Mouse (Mus musculus): Measurements from ENCODE around the gene Tcea3. TPM values are rescaled to one million over a fixed set of nuclear protein-coding genes. Genes with fewer than 3 reads are reported as not detected.

Gene Tcea3
- polyA plus RNA-seq, 1 experiment from 2014 or later, result 29.1 TPM

GRCm38 (mm10) chr4:136242728-136243127, 4.8 kb upstream of the Tcea3 start:
- 81% methylated on average over 7 of the region's 7 CpGs for WGBS
- Histone ChIP-seq H3K4me1 (ENCODE audit: control insufficient read depth, insufficient read depth, low read length) (peaks cover 18% of the 10 kb centered on the region), H3K4me2 (ENCODE audit: low read depth, low read length) (no peak overlapping the region), H3K4me3 (replicated peaks; ENCODE audit: low read length) (no peak overlapping the region), H3K9me3 (replicated peaks; ENCODE audit: control insufficient read depth, low read length) (no peaks in the 10 kb centered on the region), H3K9ac (ENCODE audit: low read length) (no peak overlapping the region), H3K27me3 (ENCODE audit: control insufficient read depth, insufficient read depth, low read length) (peaks cover 8% of the 10 kb centered on the region), H3K27ac (ENCODE audit: low read length) (no peak overlapping the region), H3K36me3 (ENCODE audit: control insufficient read depth, insufficient read depth, low read length) (0 out of 2 replicates have a peak, but pooled peaks cover 3% of the 10 kb centered on the region)
- no peak for ATAC-seq (ENCODE audit: insufficient read depth, low FRiP score)

DNA sequence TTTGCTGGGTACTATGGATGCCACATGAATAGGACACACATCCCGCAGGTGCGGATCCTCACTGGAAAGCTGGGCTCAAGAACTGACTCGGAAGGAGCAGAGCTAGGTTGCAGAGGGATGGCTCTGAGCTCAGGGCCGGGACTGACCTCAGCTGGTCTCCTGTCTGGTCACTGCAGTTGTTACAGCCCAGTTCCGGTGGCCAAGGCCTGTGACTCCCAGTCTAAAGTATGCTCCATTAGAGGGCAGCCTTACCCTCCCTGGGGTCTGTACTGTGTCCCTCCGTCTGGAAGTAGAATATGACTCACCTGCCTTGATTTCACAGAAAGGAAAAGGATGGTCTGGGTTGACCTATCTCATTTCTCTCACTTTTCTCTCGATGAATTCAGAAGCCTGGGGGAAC, 3.3 kb upstream of the Tcea3 start:
- no peak overlapping the region for H3K4me2 ChIP-seq (ENCODE audit: low read depth, low read length)
- no peak overlapping the region for H3K4me3 ChIP-seq (replicated peaks; ENCODE audit: low read length)
- H3K4me1 ChIP-seq (ENCODE audit: control insufficient read depth, insufficient read depth, low read length), result peaks cover 30% of the 10 kb centered on the region
- ATAC-seq (ENCODE audit: insufficient read depth, low FRiP score), result no peak
- H3K36me3 ChIP-seq (ENCODE audit: control insufficient read depth, insufficient read depth, low read length), result 0 out of 2 replicates have a peak, but pooled peaks cover 3% of the 10 kb centered on the region
- H3K27me3 ChIP-seq (ENCODE audit: control insufficient read depth, insufficient read depth, low read length), result peaks cover 17% of the 10 kb centered on the region
- H3K9ac ChIP-seq (ENCODE audit: low read length), result no peak overlapping the region
- no peak overlapping the region for H3K27ac ChIP-seq (ENCODE audit: low read length)
- no peaks in the 10 kb centered on the region for H3K9me3 ChIP-seq (replicated peaks; ENCODE audit: control insufficient read depth, low read length)
- 67% methylated on average over 7 of the region's 7 CpGs for WGBS

DNA sequence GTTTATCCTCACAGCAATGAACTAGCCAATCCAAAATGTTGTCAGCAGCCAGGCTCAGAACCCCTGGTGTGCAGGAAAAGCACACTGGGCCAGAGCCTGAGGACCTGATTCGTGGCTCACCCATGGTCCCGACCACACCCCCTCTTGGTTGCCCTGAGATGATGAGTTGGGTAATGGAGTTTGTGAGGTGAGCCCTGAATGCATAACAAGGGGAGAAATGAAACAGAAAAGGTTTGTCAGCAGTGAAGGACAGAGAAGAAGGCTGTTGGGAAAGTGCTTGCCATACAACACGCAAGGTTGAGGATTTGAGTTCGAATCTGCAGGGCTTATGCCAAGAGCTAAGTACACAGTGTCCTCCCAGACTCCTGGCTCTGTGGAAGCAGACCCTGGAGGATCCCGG, 1.8 kb upstream of the Tcea3 start:
- no peak for ATAC-seq (ENCODE audit: insufficient read depth, low FRiP score)
- peaks cover 40% of the 10 kb centered on the region for H3K4me1 ChIP-seq (ENCODE audit: control insufficient read depth, insufficient read depth, low read length)
- no peaks in the 10 kb centered on the region for H3K9me3 ChIP-seq (replicated peaks; ENCODE audit: control insufficient read depth, low read length)
- H3K9ac ChIP-seq (ENCODE audit: low read length), result no peak overlapping the region
- H3K4me3 ChIP-seq (replicated peaks; ENCODE audit: low read length), result no peak overlapping the region
- H3K36me3 ChIP-seq (ENCODE audit: control insufficient read depth, insufficient read depth, low read length), result 0 out of 2 replicates have a peak, but pooled peaks cover 3% of the 10 kb centered on the region
- WGBS, result 58% methylated on average over 5 of the region's 5 CpGs
- no peak overlapping the region for H3K27ac ChIP-seq (ENCODE audit: low read length)
- H3K4me2 ChIP-seq (ENCODE audit: low read depth, low read length), result no peak overlapping the region
- peaks cover 17% of the 10 kb centered on the region for H3K27me3 ChIP-seq (ENCODE audit: control insufficient read depth, insufficient read depth, low read length)

DNA sequence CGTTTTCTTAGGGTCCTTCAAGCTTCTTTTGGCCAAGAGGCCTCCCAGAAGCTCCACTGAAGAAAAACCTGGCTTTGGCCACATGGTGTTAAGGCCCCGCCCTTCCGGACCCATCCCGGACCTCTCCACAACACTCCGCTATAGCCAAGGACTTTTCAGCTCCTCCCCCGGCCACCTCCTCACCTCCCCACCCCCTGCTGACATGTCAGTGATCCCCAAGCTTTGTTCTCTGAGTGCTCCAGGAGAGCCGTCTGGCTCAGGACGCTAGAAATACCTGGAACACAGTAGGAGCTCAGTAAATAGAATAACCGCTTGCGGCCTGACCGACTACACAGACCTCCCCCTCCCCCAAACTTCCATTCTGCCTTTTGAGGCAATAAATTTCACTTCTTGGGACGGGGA, 960 bp upstream of the Tcea3 start:
- Histone ChIP-seq H3K27me3 (ENCODE audit: control insufficient read depth, insufficient read depth, low read length) (peaks cover 17% of the 10 kb centered on the region), H3K9me3 (replicated peaks; ENCODE audit: control insufficient read depth, low read length) (no peaks in the 10 kb centered on the region), H3K4me3 (replicated peaks; ENCODE audit: low read length) (no peak overlapping the region; the same call in 1 of the 2 replicates), H3K9ac (ENCODE audit: low read length) (peak overlapping the region; percentile 39; the same call in 1 of the 2 replicates), H3K4me2 (ENCODE audit: low read depth, low read length) (peak overlapping the region; percentile 91), H3K27ac (ENCODE audit: low read length) (no peak overlapping the region), H3K4me1 (ENCODE audit: control insufficient read depth, insufficient read depth, low read length) (peaks cover 40% of the 10 kb centered on the region), H3K36me3 (ENCODE audit: control insufficient read depth, insufficient read depth, low read length) (0 out of 2 replicates have a peak, but pooled peaks cover 3% of the 10 kb centered on the region)
- WGBS, result 7% methylated on average over 12 of the region's 12 CpGs
- no peak for ATAC-seq (ENCODE audit: insufficient read depth, low FRiP score)

- H3K9ac ChIP-seq (ENCODE audit: low read length), result peak overlapping the region; percentile 73
- no peak overlapping the region for H3K27ac ChIP-seq (ENCODE audit: low read length)
- peaks cover 17% of the 10 kb centered on the region for H3K27me3 ChIP-seq (ENCODE audit: control insufficient read depth, insufficient read depth, low read length)
- WGBS, result 7% methylated on average over 14 of the region's 14 CpGs
- H3K36me3 ChIP-seq (ENCODE audit: control insufficient read depth, insufficient read depth, low read length), result 0 out of 2 replicates have a peak, but pooled peaks cover 3% of the 10 kb centered on the region
- peak overlapping the region; percentile 91 for H3K4me2 ChIP-seq (ENCODE audit: low read depth, low read length)
- no peak for ATAC-seq (ENCODE audit: insufficient read depth, low FRiP score)
- H3K4me1 ChIP-seq (ENCODE audit: control insufficient read depth, insufficient read depth, low read length), result peaks cover 40% of the 10 kb centered on the region
- peak overlapping the region; percentile 59 for H3K4me3 ChIP-seq (replicated peaks; ENCODE audit: low read length)
- H3K9me3 ChIP-seq (replicated peaks; ENCODE audit: control insufficient read depth, low read length), result no peaks in the 10 kb centered on the region
Measured at GRCm38 (mm10) chr4:136247386-136247728, 172 bp upstream of the Tcea3 start.

- Histone ChIP-seq H3K9ac (ENCODE audit: low read length) (peak overlapping the region; percentile 73), H3K27me3 (ENCODE audit: control insufficient read depth, insufficient read depth, low read length) (peaks cover 17% of the 10 kb centered on the region), H3K4me1 (ENCODE audit: control insufficient read depth, insufficient read depth, low read length) (peaks cover 40% of the 10 kb centered on the region), H3K4me3 (replicated peaks; ENCODE audit: low read length) (peak overlapping the region; percentile 59), H3K36me3 (ENCODE audit: control insufficient read depth, insufficient read depth, low read length) (0 out of 2 replicates have a peak, but pooled peaks cover 2% of the 10 kb centered on the region), H3K4me2 (ENCODE audit: low read depth, low read length) (peak overlapping the region; percentile 91), H3K9me3 (replicated peaks; ENCODE audit: control insufficient read depth, low read length) (no peaks in the 10 kb centered on the region), H3K27ac (ENCODE audit: low read length) (peak overlapping the region; percentile 82; the same call in 1 of the 2 replicates)
- no peak for ATAC-seq (ENCODE audit: insufficient read depth, low FRiP score)
- WGBS, result 3% methylated on average over 37 of the region's 37 CpGs
Measured at GRCm38 (mm10) chr4:136248464-136249331, 1.2 kb downstream of the Tcea3 start.

DNA sequence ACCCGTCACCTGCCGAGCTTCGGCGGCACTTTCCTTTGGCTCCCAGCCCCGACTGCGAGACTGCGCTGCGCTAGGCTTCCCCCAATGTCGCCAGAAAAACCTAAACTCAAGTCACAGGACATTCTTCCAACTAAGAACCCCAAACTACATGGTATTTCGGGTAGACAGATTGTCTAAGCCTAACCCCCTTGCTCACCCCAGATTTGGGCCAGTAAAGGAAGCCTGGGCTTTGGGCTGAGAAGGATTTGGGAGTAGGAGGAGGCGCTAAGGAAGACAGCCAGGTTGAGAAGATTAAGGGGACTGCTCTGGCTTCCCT, 1.8 kb downstream of the Tcea3 start:
- no peak for ATAC-seq (ENCODE audit: insufficient read depth, low FRiP score)
- Histone ChIP-seq H3K9me3 (replicated peaks; ENCODE audit: control insufficient read depth, low read length) (no peaks in the 10 kb centered on the region), H3K27me3 (ENCODE audit: control insufficient read depth, insufficient read depth, low read length) (peaks cover 17% of the 10 kb centered on the region)

GRCm38 (mm10) chr4:136249780-136250179, 2.3 kb downstream of the Tcea3 start:
- ATAC-seq (ENCODE audit: insufficient read depth, low FRiP score), result peak; percentile 88
- H3K9ac ChIP-seq (ENCODE audit: low read length), result peak overlapping the region; percentile 57; the same call in 1 of the 2 replicates
- no peaks in the 10 kb centered on the region for H3K9me3 ChIP-seq (replicated peaks; ENCODE audit: control insufficient read depth, low read length)
- peak overlapping the region; percentile 59 for H3K4me3 ChIP-seq (replicated peaks; ENCODE audit: low read length)
- H3K36me3 ChIP-seq (ENCODE audit: control insufficient read depth, insufficient read depth, low read length), result no peaks in the 10 kb centered on the region
- peaks cover 40% of the 10 kb centered on the region for H3K4me1 ChIP-seq (ENCODE audit: control insufficient read depth, insufficient read depth, low read length)
- peaks cover 17% of the 10 kb centered on the region for H3K27me3 ChIP-seq (ENCODE audit: control insufficient read depth, insufficient read depth, low read length)
- peak overlapping the region; percentile 91 for H3K4me2 ChIP-seq (ENCODE audit: low read depth, low read length)
- peak overlapping the region; percentile 82 for H3K27ac ChIP-seq (ENCODE audit: low read length)
- 15% methylated on average over 9 of the region's 9 CpGs for WGBS

More for the DNA sequence above, 1.8 kb downstream of the Tcea3 start:
- H3K36me3 ChIP-seq (ENCODE audit: control insufficient read depth, insufficient read depth, low read length), result no peaks in the 10 kb centered on the region
- H3K4me2 ChIP-seq (ENCODE audit: low read depth, low read length), result peak overlapping the region; percentile 91
- WGBS, result 22% methylated on average over 11 of the region's 11 CpGs
- H3K9ac ChIP-seq (ENCODE audit: low read length), result peak overlapping the region; percentile 57; the same call in 1 of the 2 replicates
- peak overlapping the region; percentile 59 for H3K4me3 ChIP-seq (replicated peaks; ENCODE audit: low read length)
- peak overlapping the region; percentile 82 for H3K27ac ChIP-seq (ENCODE audit: low read length)
- peaks cover 40% of the 10 kb centered on the region for H3K4me1 ChIP-seq (ENCODE audit: control insufficient read depth, insufficient read depth, low read length)

DNA sequence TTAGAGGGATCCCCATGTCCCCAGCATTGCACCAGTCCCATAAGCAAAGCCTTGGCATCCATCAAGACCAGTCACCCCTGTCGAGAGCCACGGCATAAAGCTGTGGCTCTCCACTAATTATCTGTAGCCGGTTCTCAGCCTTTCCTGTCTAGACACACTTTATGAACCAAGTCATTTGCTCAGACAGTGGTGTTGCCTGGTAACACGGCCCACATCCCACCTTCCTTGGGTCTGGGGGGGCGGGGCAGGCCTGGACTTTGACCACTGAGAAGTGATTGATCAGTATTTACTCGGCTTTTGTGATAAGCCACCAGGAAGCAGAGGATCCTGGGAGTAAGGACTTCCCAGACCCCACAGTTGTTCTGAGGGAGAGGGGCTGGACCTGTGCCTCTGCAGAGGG, 8.4 kb downstream of the Tcea3 start:
- H3K27me3 ChIP-seq (ENCODE audit: control insufficient read depth, insufficient read depth, low read length), result no peaks in the 10 kb centered on the region
- no peak overlapping the region for H3K9ac ChIP-seq (ENCODE audit: low read length)
- H3K9me3 ChIP-seq (replicated peaks; ENCODE audit: control insufficient read depth, low read length), result no peaks in the 10 kb centered on the region
- no peaks in the 10 kb centered on the region for H3K36me3 ChIP-seq (ENCODE audit: control insufficient read depth, insufficient read depth, low read length)
- H3K27ac ChIP-seq (ENCODE audit: low read length), result no peak overlapping the region
- peak; percentile 44; the same call in 1 of the 2 replicates for ATAC-seq (ENCODE audit: insufficient read depth, low FRiP score)
- no peak overlapping the region for H3K4me2 ChIP-seq (ENCODE audit: low read depth, low read length)
- no peak overlapping the region for H3K4me3 ChIP-seq (replicated peaks; ENCODE audit: low read length)
- H3K4me1 ChIP-seq (ENCODE audit: control insufficient read depth, insufficient read depth, low read length), result peaks cover 6% of the 10 kb centered on the region; the same call in 1 of the 2 replicates
- 20% methylated on average over 6 of the region's 6 CpGs for WGBS

Data from stomach, embryonic 16.5 days (tissue).